Mouse (Mus musculus) right cerebral cortex, postnatal 36 days (tissue): ENCODE measurements around the gene Slc1a4.

Experiments used
- DNase-seq, 2 experiments: peaks; one replicate each; pipeline ENCODE4 v3.0.0; 2022; ENCODE audit warnings: low spot score in 2 of 2, mixed read lengths in 1 of 2

Slc1a4 gene

DNA sequence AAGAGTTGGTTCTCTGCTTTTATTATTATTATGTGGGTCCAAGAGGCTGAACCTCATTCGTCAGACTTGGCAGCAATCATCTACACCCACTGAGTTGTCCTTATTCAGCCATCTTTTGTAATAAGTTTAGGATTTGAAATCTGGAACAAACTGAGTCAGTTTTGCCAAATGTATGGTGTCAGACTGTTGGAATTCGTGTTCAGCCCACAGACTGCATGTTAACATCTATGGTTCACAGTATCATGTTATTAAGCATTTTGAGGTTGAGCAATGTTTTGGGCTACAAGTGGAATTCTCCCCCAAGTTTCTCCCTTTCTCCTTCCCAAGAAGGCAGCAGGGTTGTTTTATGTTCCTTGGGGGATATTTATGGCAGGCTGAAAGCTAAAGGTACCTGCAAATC lies 79.4 kb downstream of the Slc1a4 start:
- no peak for DNase-seq
